Mouse (Mus musculus): ENCODE data around the gene Adprm.
"Not testable (repeated sequence)": the region's sequence is repeated elsewhere in the genome, so short reads cannot be mapped to it uniquely, and the experiment has no call there.

The Adprm gene

DNA sequence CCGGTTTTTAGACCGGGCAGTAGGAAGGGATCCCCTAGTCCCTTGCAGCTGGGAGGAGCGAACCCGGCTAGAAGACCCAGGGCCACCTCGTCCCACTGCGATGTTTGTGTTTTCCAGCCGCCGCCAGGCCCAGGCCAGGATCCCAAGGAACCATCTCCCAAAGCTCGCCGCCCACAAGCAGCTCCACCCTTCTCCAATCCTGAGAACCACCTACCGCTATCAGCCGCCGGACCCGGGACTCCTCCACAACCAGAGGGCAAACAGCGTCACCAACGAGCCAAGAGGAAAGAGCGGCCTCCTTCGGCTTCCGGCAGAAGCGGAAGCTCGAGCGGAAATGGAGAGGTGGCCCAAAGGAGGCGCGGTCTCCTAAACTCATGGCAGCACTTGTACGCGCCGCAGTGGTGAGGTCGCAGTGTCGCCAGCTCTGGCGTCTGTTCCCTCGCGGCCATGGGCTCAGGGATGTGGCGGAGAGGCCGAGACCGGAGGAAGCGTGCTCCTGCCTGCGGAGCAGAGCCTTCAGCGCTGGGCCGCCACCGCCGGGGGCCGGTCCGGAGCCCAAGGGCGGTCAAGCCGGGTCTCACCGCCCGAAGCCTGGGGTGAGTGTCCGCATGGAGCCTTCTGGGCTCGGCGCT is at the start of gene Adprm, which contains the start of gene Sco1:
Gene Adprm, minus strand, starts transcription at position 274 of the 632 bp plus-strand sequence.
Gene Sco1, plus strand, starts transcription at position 350 of the 632 bp plus-strand sequence.
- peak; percentile 88 to 89 for DNase-seq

DNA sequence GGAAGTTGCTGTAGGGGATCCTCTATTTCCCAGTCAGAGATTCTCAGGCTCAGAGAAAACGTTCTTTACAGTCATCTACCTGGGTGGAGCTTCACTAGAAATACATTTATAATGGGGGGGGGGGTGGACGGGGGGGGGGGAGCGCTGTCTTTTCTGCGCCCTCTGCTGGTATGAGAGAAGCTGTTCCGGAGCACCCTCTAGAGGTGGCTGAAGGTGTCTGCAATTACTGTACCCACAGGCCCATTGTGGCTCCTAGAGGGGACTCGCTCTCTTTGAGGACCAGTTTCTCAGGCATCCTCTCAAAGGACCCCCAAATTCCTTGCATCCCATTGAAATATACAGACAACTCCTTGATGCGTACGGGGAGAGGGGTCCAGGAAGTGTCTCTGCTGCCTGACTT is 49.3 kb upstream of the Adprm start:
- peak; percentile 73 to 79 for DNase-seq

GRCm38 (mm10) chr11:67100169-67100568 is 47.8 kb upstream of the Adprm start:
- DNase-seq = peak; percentile 49 to 64

DNA sequence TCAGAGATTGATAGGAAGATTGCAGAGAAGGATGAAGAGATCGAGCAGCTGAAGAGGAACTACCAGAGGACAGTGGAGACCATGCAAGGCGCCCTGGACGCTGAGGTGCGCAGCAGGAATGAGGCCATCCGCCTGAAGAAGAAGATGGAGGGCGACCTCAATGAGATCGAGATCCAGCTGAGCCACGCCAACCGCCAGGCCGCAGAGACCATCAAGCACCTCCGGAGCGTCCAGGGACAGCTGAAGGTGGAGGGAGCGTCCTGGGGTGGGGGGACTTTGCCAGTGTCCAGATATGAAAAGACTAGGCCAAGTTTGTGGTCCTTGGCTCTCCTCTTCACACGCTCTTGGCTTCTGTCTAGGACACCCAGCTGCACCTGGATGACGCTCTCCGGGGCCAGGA is 46.8 kb upstream of the Adprm start:
- DNase-seq = no peak

GRCm38 (mm10) chr11:67098427-67098826 is 46.0 kb upstream of the Adprm start:
- DNase-seq = no peak

- DNase-seq = no peak
Observed at GRCm38 (mm10) chr11:67097709-67098108, 45.3 kb upstream of the Adprm start.

GRCm38 (mm10) chr11:67094470-67094869 is 42.1 kb upstream of the Adprm start:
- no peak for DNase-seq

GRCm38 (mm10) chr11:67093652-67094051 is 41.3 kb upstream of the Adprm start:
- DNase-seq = no peak

DNA sequence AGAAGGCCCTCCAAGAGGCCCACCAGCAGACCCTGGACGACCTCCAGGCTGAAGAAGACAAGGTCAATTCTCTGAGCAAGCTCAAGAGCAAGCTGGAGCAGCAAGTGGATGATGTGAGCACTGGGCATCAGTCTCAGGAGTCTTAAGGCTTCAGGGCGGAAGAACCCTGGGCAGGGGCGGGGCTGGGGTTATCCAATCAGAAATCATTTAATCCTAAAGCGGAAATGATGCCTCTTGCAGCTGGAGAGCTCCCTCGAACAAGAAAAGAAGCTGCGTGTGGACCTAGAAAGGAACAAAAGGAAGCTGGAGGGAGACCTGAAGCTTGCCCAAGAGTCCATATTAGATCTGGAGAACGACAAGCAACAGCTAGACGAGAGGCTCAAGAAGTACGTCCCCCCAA is 40.8 kb upstream of the Adprm start:
- DNase-seq = no peak

DNA sequence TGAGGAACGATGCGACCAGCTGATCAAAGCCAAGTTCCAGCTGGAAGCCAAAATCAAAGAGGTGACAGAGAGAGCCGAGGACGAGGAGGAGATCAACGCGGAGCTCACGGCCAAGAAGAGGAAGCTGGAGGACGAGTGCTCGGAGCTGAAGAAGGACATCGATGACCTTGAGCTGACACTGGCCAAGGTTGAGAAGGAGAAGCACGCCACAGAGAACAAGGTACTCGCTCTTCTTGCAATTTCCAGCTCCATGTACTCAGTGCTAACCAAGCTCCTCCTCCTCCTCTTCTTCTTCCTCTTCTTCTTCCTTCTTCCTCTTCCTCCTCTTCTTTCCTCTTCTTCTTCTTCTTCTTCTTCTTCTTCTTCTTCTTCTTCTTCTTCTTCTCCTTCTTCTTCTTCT is 40.0 kb upstream of the Adprm start:
- not testable (repeated sequence) for DNase-seq

DNA sequence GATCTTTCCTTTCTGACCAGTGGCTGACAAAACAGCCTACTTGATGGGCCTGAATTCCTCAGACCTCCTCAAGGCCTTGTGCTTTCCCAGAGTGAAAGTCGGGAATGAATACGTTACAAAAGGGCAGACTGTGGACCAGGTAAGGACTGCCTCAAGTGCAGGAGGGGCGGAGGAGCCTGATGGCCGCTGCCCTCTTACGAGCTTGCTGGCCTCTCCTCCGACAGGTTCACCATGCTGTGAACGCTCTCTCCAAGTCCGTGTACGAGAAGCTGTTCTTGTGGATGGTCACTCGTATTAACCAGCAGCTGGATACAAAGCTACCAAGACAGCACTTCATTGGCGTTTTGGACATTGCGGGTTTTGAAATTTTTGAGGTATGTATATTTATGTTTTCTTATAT is 34.8 kb upstream of the Adprm start:
- DNase-seq = no peak

DNA sequence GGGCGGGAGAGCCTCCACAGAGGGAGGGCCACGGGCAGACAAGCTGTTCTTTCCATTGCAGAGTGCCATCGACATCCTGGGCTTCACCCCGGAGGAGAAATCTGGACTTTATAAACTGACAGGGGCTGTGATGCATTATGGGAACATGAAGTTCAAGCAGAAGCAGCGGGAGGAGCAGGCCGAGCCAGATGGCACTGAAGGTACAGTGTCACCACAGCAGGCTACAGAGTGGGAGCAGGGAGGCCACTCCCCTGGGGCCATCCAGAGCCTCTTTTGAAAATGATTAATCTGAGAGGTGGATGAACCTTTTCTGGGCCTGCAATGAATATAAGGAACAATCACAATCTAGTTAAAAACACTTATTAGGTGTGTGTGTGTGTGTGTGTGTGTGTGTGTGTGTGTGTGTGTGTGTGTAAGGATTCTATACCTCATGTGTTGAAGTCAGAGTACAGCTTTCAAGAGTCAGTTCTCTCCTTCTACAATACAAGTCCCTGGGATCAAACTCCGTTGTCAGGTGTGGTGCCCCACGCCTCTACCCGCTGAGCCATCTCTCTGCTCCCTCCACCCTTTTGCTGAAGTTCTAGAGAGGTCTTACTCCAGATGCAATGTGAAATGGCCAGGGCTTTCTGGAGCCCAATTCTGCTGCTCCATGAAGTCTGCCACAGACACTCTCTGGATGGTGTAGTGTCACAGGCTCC is 34.2 kb upstream of the Adprm start:
- DNase-seq = no peak

GRCm38 (mm10) chr11:67085489-67085888 is 33.1 kb upstream of the Adprm start:
- peak; percentile 86 to 89 for DNase-seq

DNA sequence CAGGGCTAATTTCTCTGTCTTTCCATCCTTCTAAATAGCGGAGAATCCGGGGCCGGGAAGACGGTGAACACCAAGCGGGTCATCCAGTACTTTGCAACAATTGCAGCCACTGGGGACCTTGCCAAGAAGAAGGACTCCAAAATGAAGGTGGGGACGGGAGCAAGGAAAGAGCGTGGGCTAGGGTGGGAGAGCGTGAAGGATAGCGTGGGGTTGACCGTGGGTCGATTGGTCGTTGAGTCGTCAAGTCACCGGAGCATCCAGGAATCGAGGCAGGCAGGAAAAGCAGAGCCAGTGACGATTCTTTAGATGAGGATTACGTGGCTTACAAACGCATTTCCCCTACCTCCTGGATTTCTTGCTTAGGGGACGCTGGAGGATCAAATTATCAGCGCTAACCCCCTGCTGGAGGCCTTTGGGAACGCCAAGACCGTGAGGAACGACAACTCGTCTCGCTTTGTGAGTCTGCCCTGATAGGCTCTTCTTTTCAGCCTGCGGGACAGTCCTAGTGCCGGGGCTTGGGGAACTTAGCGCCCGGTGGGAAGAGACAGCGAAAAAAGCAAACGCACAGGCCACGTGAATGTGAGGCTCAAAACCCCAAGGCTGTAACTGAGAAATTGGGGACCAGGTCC is 31.4 kb upstream of the Adprm start:
- no peak for DNase-seq

DNA sequence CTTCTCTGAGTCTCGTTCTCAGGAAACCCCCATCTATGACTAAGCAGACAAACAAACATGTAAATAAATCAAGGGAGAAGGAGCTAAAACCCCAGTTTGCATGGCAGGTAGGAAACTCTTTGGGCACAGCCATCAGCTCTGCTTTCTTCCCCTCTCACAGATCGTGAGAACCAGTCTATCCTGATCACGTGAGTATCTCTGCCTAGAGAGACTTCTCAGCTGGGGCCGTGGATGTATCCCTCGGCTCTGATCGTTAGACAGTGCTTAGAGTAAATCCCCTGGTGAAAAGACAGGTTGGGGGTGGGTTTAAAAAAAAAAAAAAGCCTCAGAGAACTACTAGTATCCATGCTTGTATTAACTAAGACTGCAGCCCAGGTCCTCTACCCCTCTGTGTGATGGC is 30.8 kb upstream of the Adprm start:
- no peak for DNase-seq

- no peak for DNase-seq
Observed at GRCm38 (mm10) chr11:67082793-67083192, 30.4 kb upstream of the Adprm start.

- no peak for DNase-seq
Observed at GRCm38 (mm10) chr11:67082188-67082587, 29.8 kb upstream of the Adprm start.

GRCm38 (mm10) chr11:67081125-67081649 is 28.8 kb upstream of the Adprm start:
- no peak for DNase-seq

- peak; percentile 79 to 84 for DNase-seq
Observed at GRCm38 (mm10) chr11:67080168-67080567, 27.8 kb upstream of the Adprm start.

- no peak for DNase-seq
Observed at GRCm38 (mm10) chr11:67079740-67080139, 27.3 kb upstream of the Adprm start.

GRCm38 (mm10) chr11:67078888-67079287 is 26.5 kb upstream of the Adprm start:
- no peak for DNase-seq

DNA sequence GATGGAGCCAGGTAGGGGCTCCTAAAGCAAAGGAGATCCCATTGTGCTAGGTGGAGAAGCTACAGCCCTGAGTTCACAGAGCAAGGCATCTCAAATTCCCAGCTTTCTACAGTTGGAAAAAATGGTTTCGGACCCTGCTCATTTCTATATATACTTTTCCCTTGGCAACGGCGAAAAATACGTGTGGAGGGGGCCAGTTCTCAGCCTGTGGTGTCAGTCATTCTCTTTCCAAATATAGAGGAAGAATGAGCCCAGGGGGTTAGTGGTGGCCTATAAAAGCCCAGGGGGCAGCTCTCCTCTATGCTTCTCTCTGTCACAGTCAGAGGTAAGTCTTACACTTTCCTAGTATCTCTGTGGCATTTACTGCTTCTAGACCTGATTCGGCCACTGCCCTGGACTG is 25.6 kb upstream of the Adprm start, which contains the start of gene Myh3:
Gene Myh3, plus strand, starts transcription at position 301 of the 400 bp plus-strand sequence.
- DNase-seq = no peak

DNA sequence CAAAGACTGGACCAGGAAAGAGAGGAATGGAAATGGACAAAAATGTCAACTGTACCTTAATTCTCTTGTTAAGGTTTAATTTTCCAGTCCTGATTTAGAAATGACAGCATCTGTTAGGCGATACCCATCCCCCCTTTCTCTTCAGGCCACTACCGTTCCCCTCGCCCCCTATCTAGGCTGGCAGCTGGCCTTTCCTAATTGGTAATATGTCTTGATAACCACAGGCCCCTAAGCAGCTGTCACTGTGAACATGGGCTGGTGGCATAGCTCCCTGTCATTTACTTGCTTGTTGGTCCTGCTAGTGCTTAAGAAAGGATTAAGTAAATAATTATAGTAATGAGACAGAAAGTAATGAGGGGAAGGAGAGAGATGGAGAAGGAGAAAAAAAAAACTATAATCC is 25.0 kb upstream of the Adprm start:
- DNase-seq = no peak

- no peak for DNase-seq
Observed at GRCm38 (mm10) chr11:67076781-67077180, 24.4 kb upstream of the Adprm start.
